Mouse (Mus musculus) ovary, adult 10 weeks (tissue): ENCODE data around the gene Nudt5. TPM values are rescaled to one million over a fixed set of nuclear protein-coding genes. Genes with fewer than 3 reads are reported as not detected.

ENCODE experiments used
- polyA plus RNA-seq: library from polyadenylated mRNA; stranded (reverse); fragments of 350-450 nt; fragmentation: Illumina TruSeq; extraction: RNeasy Lipid Tissue Mini Kit (QIAGEN cat#74804); gene quantifications from one replicate; pipeline ENCODE4 v1.2.3, GENCODE M21; 2014

Nudt5 gene
- polyA plus RNA-seq, result 45.1 TPM

DNA sequence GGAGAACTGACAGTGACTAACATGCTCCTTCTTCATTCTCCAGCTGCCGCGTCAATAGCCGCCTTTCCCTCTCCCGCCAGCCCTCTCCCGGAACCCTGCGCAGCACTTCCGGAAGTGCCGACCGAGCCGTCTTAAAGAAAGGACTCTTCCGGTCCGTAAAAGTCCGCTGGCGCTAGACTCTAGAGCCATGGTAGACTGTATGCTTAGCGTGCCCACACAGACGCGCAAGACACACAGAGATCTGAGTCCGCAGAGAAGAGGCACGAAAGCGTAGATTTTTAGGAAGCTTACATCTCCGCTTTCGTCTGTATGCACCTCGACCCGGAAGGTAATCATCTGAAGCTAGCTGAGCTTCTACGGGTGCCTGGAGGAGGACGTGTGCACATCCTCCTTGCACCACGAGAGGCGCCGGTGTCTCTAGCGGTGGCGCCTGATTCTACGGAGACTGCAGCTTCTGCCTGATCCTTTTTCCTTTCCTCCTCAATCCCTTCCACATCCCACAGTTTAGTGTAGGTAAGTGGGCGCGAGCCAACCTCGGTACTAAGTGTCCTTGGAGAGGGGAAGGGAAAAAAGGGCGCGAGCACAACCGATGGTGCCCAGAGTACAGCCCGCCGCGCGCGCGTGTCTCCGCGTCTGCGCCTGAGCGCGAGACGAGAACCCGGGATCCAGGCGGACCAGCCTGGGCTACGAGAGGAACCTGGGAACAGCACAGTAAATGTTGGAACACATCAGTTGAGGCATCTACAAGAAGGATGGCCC is at the start of gene Nudt5, which contains the start of gene Cdc123:
Gene Nudt5, plus strand, starts transcription at position 147 of the 759 bp plus-strand sequence.
Gene Cdc123, minus strand, starts transcription at position 292 of the 759 bp plus-strand sequence.

DNA sequence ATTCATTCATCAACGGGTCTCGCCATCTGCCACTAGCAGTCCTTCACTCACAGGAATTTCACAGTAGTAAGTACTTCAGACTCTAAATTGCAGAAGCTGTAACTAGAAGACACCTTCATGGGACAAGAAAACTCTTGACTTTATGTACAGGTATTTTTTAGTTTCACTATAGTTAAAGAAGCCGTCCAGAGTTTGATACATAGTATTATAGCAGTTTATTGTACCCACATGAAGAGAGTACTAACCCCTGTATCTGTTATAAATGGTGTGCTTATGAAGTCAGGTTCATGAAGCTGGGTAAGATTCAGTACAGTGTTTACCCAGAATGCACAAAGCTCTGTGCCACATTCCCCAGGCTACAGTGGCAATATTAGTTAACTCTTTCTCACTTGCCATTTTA is 18.0 kb downstream of the Nudt5 start, which contains the start of gene Gm13199:
Gene Gm13199, minus strand, starts transcription at position 101 of the 400 bp plus-strand sequence.

DNA sequence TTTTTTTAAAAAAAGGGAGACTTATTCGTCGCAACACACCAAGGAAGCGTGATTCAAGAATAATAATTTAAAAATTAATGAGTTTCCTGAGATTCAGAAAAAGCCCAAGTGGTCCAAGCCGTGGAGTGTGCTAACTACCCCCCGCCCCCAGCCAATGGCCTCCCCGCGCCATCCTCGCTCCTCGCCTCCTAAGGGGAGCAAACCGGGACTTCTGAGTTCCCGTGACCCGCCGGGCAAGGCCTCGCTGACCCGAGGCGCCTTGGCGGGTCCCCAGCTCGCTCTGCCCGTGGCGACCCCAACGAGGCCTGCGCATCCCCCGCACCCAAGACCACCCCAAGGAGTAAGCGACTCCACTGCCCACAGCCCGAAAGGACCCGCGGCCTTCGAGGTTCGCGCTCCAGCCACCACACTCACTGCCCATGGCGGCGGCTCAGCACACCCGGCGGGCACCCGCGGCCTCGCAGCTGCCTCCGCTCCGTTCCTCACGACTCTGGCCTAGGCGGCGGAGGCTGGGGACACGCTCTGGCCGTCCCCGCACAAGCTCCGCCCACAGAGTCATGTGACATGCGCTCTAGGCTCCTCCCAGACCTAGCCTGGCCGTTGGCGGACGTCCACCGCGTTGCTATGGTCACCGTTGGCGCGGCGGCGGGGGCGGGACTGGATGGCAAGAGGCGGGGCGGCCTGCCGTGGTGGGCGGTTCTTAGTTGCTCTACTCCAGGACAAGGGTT is 50.2 kb downstream of the Nudt5 start, which contains the start of gene Sec61a2:
Gene Sec61a2, minus strand, starts transcription at position 590 of the 728 bp plus-strand sequence.

Other genes with a start within 250 kb of the Nudt5 start
- 11.6 TPM for gene Camk1d, start 130.5 kb upstream of the Nudt5 start, polyA plus RNA-seq
- gene Cdc123, start 145 bp downstream of the Nudt5 start, polyA plus RNA-seq, result 240 TPM
- gene Gm13199, start 17.9 kb downstream of the Nudt5 start, polyA plus RNA-seq, result not detected
- 63.5 TPM for gene Sec61a2, start 50.4 kb downstream of the Nudt5 start, polyA plus RNA-seq
- 8.5 TPM for gene Dhtkd1, start 97.8 kb downstream of the Nudt5 start, polyA plus RNA-seq
- 122 TPM for gene Upf2, start 106.5 kb downstream of the Nudt5 start, polyA plus RNA-seq